Mouse (Mus musculus): ENCODE measurements around the gene Arl8a.

Gene Arl8a

DNA sequence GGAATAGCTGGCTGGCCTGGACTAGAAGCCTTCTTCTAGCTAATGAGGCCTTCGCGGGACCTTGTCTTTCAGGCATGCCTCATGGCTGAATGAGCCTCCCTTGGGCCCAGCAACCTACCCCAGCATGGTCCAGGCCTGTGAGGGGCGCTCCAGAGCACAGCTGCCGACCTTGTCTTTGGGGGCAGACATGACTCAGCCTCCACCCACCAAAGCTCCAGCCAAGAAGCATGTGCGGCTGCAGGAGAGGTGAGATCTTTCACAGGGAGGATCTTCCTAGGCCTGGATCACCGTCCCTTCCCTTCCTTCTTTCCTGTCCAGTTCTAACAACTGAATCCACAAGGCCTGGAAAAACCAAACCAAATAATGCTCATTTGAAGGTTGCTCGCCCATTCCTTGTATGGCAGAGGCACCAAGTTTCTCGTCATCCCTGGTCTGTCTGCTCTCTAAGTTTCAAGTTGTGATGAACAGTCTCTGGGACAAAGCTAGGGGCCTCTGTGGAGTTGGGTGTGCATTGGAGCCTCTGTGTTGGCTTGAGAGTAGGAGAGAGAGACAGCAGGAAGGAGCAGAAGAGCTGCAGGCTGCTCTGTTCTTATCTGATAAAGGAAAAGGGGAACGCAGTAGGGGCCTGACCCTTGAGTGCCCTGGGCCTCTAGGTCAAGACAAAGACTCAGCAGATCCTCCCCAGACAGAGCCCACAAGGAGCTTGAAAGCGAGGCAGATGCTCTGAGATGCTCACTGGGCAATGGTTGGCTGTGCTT, 12.8 kb upstream of the Arl8a start:
- DNase-seq (ENCODE audit: low read depth, low spot score), result no peak

DNA sequence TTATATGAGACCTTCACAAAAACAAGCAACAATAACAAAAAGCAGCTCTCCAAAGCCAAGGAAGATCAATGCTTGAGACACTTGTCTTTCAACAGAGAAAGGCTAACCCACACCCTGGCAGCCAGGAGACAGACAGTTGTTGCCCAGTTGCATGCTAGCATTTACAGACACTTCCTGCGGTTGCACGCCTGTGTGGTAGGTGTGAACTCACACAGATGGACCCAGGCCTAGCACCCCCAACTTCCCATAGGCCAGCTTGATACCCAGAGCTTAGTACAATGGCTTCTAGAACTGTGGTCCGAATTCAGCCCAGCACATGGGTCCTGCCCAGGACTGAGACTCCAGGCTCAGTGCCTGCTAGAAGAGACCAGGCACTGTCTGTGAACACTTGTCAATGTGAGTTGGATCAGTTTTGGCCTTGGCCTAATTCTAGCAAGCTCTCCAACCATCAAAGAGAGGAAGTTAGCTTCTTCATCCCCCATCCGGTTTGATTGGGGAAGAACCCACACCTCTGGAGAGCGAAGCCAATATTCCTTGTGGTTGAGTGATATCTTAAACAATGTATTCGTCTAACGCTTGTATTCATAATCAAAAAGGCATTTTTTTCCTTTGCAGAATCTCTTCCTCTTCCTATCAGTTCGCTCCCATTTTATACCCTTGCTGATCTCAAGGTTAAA, 11.4 kb upstream of the Arl8a start:
- DNase-seq (ENCODE audit: low read depth, low spot score), result no peak

DNA sequence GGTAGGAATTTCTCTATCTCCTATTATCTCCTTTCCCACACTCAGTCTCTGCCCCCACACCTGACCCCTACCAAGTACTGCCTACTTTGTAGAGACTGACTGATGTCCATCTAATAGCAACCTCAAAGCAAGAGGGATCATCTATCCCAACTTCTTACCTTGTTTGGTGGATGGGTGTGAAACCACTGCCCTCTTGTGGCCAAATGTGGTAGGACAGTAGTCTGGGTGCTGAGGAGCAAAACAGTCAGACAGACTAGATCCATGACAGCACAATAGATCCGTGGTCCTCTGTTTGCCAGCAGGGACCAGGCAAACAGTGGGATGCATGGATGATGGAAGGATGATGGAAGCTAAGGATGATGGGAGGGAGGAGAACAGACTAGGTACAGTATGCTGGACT, 10.1 kb upstream of the Arl8a start:
- peak; percentile 75 for DNase-seq (ENCODE audit: low read depth, low spot score)

DNA sequence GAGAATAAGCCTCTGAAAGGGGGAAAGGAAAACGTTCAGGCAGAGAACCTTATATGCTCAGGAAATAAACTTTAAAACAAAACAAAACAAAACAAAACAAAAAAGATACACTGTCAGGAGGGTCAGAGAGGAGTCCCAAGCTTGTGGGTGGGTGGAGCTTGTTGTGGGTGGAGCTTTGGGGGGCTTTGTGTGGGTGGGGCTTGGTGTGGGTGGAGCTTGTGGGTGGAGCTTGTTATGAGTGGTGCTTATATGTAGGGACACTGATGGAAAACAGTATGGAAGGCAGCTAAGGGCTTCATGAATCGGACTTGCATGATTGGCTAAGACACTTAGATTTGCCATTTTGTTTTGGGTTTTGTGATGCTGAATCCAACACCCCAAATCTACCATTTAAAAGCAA, 6.7 kb upstream of the Arl8a start:
- DNase-seq (ENCODE audit: low read depth, low spot score), result peak; percentile 45

DNA sequence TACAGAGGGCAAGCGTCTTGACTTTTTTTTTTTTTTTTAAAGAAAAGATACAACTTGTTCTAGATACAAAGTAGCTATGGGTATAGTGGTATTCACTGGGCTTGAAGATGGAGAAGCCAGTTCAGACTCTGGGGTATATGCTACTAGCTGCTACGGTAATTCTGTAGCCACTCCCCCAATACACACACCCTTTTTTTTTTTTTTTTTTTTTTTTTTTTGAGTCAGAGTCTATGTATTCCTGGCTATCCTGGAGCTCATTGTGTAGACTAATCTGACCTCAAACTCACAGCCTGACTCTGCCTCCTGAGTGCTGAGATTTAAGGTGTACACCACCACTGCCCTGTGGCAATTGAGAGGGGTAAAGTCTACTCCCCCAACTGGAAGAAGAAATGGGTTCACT, 4.2 kb upstream of the Arl8a start:
- DNase-seq (ENCODE audit: low read depth, low spot score), result no peak

DNA sequence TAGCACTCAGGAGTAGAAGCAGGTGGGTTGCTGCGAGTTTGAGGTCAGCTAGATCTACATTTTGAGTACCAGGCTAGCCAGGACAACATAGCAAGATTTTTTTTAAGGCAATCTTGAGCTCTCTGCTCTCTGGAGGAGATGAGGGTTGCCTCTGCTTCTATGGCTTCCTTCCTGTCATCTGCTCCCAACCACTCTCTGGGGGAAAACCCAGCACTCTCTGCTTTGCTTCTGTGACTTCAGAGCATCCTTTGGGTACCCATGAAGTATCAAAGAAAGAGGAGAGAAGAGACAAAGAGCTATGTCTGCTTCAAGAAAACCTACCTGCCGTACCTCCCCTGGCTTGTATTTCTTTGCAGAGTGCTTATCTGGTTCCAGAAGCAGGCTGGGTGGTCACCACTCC, 2.7 kb upstream of the Arl8a start:
- no peak for DNase-seq (ENCODE audit: low read depth, low spot score)

DNA sequence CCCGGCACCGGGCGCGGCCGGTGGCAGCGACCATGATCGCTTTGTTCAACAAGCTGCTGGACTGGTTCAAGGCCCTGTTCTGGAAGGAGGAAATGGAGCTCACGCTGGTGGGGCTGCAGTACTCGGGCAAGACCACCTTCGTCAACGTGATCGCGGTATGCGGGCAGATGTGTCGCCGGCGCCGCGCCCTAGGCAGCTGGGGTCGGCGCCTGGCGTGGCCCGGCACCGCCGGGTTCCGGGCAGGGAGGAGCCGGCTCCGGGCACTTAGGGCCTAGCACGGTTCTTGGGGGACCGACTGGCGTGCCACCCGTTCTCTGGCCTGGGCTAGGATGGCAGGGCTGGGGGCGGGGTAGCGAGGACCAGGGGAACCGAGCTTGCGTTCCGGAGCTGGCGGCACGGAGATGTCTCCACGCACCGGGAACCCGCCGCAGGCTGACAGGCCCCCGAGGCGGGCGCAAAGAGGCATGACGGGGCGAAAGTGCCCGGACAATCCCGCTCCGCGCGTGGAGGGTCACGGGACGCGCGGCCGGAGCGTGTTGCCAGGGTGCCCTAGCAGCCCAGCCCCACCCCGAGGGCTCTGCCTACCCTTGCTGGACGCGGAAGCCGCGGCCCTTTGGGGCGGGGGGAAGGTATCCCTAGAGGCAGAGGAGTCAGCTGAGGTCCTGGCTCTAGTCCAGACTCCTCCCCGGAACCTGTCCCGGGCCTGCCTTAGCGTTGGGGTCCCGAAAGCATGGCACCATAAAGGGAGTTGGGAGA, 500 bp downstream of the Arl8a start:
- DNase-seq (ENCODE audit: low read depth, low spot score), result peak; percentile 83

DNA sequence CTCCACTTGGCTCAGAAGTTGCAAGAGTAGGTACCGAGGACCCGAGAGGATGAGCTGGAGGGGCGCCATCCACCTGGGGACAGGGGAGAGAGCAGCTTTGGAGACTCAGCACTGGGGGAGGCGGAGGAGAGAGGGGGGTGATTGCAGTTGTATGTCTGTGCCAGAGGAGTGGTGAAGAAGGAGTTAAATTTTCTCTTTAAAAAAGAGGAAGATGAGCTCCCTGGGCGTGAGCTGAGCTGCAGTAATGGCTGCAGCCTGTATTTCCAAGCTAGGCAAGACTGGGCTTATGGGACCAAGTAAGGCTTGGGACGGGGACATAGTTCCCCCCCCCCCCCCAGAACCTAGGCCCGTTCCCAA, 1.1 kb downstream of the Arl8a start:
- DNase-seq (ENCODE audit: low read depth, low spot score), result no peak

DNA sequence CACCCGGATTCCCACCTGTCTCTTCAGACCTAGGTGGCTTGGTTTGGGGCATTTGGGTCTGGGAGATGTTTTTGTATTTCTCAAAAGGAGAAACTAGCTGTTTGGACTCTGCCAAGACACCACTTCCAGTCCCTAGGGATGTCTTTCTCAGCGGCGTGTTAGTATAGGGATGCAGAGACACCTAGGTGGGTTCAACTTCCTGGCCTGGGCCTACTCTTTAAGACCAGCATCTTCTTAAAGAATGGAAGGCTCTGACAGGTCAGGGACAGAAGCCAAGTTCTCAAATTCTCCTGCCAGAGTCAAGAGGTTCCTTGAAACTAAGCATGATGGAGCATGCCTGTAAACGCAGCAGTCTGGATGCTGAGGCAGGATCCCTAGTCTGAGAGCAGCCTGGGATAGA, 1.9 kb downstream of the Arl8a start:
- no peak for DNase-seq (ENCODE audit: low read depth, low spot score)

DNA sequence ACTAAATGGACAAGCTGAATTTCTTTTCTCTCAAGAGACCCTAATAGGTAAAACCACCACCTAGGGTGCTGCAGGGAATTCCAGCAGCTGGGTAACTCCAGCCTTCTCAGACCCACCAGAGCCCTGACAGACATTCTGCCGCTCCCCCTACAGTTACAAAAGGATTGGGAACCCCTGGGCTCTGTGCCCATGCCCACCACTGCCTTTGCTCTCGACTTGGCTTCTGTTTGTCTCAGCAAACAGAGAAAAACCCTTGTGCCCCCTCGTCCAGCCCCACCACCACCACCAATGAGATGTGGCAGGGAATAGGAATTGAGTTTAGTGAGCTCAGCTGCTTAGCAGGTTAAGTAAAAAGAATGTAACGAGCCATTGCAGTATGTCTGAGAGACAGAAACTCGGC, 2.4 kb downstream of the Arl8a start:
- no peak for DNase-seq (ENCODE audit: low read depth, low spot score)

DNA sequence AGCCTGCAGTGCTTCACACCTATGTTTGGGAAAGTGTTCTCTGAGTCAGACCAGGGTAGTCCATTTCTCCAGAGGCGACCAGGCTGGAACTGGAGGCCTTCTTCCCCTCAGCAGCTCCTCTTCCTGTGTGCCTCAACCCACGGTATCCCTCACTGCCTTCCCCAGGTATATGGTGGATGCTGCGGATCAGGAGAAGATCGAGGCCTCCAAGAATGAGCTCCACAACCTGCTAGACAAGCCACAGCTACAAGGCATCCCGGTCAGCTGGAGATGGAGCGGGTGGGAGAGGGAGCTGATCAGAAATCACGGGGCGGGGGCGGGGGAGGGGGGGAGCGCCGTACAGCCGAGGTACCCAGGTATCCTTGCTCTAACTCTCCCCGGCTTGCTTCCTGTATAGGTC, 7.4 kb downstream of the Arl8a start:
- DNase-seq (ENCODE audit: low read depth, low spot score), result no peak

DNA sequence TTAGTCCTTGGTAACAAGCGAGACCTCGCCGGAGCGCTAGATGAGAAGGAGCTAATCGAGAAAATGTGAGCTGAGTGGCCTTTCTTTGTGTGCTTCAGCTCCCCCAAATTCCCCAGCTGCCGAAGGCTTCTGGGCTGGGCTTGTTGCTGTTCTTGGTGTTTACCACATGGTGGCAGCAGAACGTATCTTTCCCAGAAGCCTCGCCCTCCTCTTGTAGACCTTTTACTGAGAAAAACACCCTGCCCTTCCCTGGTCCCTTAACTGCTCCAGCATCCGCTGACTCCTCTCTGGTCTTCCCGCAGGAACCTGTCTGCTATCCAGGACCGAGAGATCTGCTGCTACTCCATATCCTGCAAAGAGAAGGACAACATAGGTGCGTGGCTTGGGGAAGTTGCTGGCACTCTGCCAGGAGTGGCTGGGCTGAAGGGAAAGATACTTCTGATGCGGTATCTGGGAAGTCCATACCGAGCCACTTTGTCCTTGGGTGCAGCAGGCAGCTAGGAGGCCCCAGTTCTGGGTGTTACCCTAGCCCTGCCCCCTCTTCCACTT, 7.9 kb downstream of the Arl8a start:
- peak; percentile 73 for DNase-seq (ENCODE audit: low read depth, low spot score)

DNA sequence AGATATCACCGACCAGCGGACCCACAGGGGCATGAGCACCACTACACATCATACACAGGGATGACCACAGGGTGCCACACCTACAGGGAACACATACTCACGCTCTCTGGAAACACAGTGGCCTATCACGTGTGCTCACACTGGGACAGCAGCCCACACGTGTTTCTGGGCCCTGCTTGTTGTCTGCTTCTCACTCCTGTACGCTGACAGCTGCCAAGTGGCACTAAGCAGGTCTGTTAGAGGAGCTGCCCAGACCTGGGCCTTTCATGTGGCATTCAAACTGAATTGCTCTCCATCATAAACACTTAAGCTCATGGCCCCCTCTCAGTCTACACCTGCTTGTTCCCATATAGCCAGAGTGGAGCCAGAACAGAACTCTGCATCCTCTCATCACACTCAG, 9.7 kb downstream of the Arl8a start:
- no peak for DNase-seq (ENCODE audit: low read depth, low spot score)

DNA sequence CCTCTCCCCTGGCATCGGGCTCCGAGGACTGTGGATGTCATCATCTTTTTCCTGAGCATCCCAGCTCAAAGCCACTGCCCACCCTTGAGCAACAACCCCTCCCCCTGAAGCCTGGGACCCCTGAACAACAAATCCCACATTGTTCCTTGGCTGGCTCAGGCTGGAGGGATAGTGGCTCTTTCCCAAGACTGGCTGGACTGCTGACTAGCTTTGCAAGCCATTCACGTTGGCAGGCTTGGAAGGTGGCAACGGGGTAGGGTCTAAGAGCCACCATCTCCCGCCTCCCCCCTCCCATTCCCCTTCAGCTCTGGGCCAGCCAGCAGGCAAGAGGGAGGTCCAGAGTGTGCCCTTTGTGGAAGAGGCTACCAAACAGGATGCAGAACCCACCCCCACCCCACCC, 12.0 kb downstream of the Arl8a start:
- DNase-seq (ENCODE audit: low read depth, low spot score), result no peak

DNA sequence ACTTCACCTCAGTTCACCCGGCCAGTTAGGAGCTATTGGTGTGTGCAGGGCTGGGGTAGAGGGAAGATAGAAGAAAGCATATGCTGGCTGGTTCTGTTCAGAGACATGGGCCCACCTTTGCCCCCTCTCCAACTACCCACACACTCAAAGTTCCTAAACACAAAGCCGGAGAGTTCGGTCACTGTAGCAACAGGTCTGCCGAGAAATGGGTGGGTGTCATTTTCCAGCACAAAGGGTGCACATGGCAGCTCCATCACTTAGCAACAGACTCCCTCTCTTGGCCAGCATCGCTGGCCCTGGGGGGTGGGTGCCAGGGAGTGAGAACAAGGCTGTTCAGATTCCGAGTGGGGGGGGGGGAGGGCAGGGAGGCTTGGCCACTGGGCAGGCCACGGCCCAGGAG, 12.4 kb downstream of the Arl8a start:
- DNase-seq (ENCODE audit: low read depth, low spot score), result no peak

DNA sequence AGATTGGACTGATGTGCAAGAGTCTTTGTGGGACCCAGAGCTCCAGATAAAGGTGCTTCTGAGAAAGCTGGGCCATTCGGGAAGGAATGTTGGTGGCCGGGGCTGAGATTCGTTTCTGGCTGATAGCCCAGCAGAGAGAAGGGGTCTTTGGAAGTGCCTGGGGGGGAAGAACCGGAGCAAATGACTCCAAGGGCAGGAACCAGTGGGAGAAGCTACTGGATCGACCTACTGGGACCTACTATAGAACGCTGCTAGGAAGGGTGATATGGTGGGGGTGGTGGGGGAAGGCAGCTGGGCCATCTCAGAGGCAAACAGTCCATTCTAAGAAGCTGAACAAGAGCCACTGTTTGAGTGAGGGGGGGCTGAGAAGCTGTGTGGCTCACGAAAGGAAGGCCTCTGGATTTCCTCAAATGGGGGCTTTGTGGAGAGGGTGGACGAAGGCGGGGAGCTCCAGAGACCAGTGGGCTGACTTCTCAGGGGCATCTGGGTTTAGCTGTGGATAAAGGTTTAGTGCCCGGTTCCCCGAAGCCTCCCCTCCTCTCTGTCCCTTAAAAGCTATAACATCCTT, 13.0 kb downstream of the Arl8a start:
- DNase-seq (ENCODE audit: low read depth, low spot score), result no peak

DNA sequence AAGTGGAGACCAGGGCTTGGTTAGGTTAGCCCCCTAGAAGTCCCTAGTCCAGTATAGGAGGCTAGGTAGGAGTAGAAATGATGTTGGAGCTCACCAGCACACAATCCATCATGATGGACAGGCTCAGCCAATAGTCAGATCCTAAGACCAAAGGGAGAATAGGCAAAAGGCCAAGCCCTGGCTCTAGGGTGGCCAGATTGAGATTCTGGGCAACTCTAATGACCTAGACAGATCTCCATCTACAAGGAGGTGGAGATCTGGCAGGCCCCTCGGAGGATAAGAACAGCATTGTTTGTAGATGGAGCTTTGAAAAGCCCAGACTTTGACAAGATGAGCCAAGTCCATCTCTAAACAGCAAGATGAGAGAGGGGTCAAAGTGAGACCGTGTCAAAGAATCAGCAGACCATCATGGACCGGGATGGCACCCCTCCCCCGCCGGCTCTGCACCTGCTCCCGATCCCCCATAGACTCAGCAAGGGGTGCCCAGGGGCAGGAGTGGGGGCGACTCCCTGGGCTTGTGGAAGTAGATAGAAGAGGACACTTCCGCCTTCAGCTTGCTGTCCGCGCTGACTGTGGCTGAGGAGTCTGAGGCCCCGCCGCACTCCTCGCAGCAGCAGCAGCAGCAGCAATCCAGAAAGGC, 13.9 kb downstream of the Arl8a start:
- DNase-seq (ENCODE audit: low read depth, low spot score), result no peak

DNA sequence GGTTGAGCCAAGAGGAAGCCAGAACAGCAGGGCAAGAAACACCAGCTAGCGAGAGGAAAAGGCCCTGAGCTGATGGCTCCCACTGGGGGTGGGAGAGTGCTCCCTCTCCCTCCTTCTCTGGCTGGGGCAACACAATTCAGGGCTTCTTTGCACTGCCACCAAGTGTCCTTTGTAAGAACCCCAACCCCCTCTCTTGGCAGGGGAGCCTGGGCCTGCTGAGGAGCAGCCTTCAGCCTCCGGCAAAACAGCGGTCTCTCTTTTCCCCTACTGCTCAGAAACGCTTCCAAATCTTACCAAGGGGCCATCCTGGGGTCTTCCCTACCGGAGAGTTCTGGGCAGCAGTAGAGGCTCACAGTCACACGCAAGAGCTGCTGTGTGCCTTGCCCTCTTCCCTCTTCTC, 16.1 kb downstream of the Arl8a start:
- DNase-seq (ENCODE audit: low read depth, low spot score), result no peak

DNA sequence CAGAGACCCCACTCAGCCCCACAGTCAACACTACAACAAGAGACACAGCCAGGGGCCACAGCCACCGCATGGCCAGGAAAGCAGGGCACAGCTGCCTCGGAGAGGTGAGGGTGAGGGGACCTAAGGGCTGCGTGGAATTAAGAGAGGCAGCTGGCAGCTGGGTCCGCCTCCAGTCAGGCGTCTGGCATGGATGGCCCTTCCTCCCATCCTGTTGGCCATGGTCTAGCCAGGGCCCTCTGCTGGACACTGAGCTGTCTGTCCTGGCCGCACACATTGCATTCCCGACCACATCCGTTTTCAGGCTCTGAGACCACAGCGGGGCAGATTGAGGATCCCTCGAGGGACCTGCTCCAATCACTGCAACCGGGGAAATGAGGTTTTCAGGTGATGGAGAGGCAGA, 20.8 kb downstream of the Arl8a start, which contains the start of gene Gpr37l1:
Gpr37l1 (minus strand) TSS at position 247 of the 400 bp plus-strand sequence.
- no peak for DNase-seq (ENCODE audit: low read depth, low spot score)

DNA sequence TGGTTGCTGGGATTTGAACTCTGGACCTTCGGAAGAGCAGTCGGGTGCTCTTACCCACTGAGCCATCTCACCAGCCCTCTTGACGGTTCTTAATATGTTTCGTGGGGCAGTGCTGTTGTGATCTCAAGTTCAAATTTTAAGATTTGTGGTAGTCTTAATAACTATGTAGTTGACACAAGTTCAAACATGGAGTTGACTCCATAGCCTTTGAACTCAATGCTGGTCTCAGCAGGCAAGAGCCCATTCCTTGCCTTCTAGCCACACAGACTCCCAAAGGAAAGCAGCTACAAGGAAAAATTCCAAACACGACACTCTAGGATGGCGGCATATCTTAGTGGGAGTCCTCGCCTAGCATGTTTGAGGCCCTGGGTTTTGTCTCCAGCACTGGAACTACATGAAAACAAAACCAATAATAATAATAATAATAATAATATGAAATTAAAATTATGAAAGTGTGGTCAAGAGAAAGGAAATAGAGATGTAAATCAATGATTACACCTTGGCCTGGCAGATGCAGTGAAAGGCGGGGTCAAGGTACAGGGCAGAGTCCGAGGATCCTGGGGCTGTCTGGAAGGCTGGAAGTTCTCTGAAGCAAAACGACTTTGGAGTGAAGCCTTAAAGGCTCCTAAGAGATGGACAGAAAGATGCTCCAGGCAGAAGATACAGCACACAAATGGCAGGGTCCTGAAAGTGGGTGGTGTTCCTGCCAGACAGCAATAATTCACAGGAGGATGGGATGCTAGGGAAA, 22.0 kb downstream of the Arl8a start:
- no peak for DNase-seq (ENCODE audit: low read depth, low spot score)

Measured in A20 (cell line).